Mouse (Mus musculus): Measurements from ENCODE around the gene Cul7.

GRCm38 (mm10) chr17:46698515-46698914 is 48.4 kb downstream of the Cul7 start:
- TF ChIP-seq POLR2A (IDR thresholded peaks at IDR 0.05; ENCODE audit: low read depth, low read length) (no peak), CTCF (conservative IDR thresholded peaks at IDR 0.05; ENCODE audit: insufficient read depth, insufficient read length, low read depth, low read length) (no peak)

Data from kidney, adult 2 months (tissue).